Mouse (Mus musculus): ENCODE results near the gene Zbtb18.

DNA sequence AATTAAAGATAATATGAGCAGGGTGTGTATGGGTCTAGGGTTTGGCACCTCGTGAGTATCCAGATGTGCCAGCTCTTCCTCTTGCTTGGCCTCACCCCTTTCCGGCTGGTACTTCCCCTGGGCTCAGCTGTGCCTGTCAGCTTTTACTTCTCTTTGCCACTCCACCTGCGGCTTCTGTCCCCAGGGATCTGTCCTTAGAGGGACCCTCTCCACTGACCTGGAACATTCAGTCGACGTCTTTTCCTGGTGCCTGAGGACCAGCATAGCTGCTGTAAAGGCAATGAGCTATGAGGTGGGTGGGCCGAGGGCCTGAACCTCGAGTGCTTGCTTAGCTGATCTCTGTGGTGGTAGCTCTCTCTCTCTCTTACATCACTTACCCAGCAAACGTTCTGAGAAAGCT, 25.0 kb downstream of the Zbtb18 start:
- TF ChIP-seq CTCF (IDR thresholded peaks at IDR 0.05; ENCODE audit: low read depth, low read length) (no peak), POLR2A (IDR thresholded peaks at IDR 0.05; ENCODE audit: borderline replicate concordance, low read depth, low read length) (no peak)

Measured in bone marrow macrophage, adult 2 months (primary cell).